Mouse (Mus musculus) thymus, postnatal 36 days (tissue): ENCODE measurements around the gene Pex14.
"Not testable (repeated sequence)": the region's sequence is repeated elsewhere in the genome, so short reads cannot be mapped to it uniquely, and the experiment has no call there.

Experiments used
- DNase-seq, 2 experiments: peaks; one replicate each; pipeline ENCODE4 v3.0.0; 2022; ENCODE audit warnings: mixed read lengths in 2 of 2

The Pex14 gene

GRCm38 (mm10) chr4:149101456-149101855 is 1.8 kb upstream of the Pex14 start:
- DNase-seq = no peak

GRCm38 (mm10) chr4:149100449-149100848 is 773 bp upstream of the Pex14 start:
- not testable (repeated sequence) for DNase-seq

GRCm38 (mm10) chr4:149098571-149098970 is 1.1 kb downstream of the Pex14 start:
- no peak for DNase-seq

- DNase-seq = no peak
Measured at GRCm38 (mm10) chr4:149097956-149098355, 1.7 kb downstream of the Pex14 start.

- no peak for DNase-seq
Measured at GRCm38 (mm10) chr4:149091364-149091763, 8.3 kb downstream of the Pex14 start.

GRCm38 (mm10) chr4:149085381-149085780 is 14.3 kb downstream of the Pex14 start:
- no peak for DNase-seq

- DNase-seq = no peak
Measured at GRCm38 (mm10) chr4:149081528-149081927, 18.1 kb downstream of the Pex14 start.

DNA sequence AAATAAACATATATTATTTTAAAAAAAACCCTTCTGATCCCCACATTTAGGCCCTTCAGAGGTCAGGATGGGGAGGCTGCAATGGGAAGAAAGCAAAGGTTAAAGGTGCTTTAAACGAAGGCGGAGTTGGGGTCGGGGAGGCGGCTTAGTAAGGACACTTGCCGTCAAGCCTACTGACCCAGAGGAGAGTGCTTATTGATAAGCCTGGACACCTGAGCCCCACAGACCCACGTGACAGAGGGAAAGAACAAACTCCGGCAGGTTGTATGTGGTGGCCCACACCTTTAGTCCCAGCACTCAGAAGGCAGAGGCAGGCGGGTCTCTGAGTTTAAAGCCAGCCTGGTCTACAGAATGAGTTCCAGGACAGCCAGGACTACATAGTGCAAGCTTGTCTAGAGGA is 19.6 kb downstream of the Pex14 start:
- no peak for DNase-seq

GRCm38 (mm10) chr4:149079629-149080028 is 20.0 kb downstream of the Pex14 start:
- DNase-seq = no peak

DNA sequence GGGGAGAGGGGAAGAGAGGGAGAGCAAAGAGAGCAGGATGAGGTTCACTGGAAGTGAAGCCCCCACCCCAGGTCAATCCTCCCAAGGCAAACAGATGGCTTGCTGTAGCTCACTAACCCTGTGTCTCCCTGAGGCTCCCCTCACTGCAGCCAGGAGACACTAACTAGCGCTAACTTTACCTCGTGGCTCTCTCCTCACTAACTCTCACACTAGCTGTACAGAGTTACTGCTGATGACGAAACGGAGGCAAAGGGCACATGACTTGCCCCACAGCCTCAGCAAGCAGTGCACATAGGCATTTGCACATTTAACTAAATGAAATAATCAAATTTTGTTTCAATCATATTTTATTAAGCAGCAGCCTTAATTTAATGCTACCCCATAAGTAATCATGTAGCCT is 21.4 kb downstream of the Pex14 start:
- DNase-seq = no peak

- DNase-seq = peak; percentile 65 to 76
Measured at GRCm38 (mm10) chr4:149075871-149076575, 23.7 kb downstream of the Pex14 start.

- no peak for DNase-seq
Measured at GRCm38 (mm10) chr4:149075073-149075472, 24.6 kb downstream of the Pex14 start.

GRCm38 (mm10) chr4:149066672-149067551 is 32.8 kb downstream of the Pex14 start:
- peak; percentile 46 to 59 for DNase-seq

- DNase-seq = no peak
Measured at GRCm38 (mm10) chr4:149064061-149064854, 35.4 kb downstream of the Pex14 start.

DNA sequence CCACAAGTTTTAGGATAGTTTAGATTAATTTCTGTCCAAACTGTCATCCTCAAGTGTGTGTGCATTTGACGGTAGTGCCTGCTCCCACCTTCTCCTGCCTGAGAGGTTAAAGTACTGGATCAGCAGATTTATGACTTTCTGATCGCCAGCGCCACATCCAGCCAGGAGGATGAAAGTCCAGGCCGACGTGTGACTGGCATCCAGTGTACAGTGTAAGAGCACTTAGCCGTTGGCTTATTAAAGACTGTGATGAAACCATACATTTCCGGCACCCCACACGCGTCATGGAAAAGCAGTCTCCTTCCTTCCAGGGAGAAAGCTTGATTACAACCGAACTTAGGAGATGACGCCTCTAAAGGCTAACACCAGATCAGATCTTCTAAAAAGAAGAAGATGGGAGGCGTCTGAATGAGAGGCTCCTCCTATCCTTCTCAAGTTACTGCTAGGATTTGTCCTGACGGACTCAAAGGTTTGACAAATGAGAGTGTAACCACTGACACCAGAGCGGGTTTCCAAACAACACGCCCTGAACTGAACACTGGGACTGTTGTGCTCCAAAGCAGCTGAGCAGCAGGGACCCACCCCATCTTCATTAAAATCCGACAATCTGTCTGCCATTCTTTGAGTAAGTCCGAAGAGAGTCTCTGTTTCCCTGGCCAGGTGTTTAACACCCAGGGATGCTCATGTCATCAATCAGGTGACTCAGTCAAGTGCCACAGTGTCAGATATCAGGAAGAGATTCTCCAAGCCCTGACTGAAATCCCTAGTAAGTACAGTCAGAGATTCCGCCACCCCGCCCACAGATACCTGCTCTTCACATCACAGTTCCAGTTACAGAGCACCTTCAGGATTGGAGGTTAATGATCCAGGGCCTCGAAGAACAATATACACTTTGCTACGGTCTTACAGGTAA is 37.0 kb downstream of the Pex14 start:
- DNase-seq = no peak

- DNase-seq = no peak
Measured at GRCm38 (mm10) chr4:149061432-149061718, 38.3 kb downstream of the Pex14 start.

DNA sequence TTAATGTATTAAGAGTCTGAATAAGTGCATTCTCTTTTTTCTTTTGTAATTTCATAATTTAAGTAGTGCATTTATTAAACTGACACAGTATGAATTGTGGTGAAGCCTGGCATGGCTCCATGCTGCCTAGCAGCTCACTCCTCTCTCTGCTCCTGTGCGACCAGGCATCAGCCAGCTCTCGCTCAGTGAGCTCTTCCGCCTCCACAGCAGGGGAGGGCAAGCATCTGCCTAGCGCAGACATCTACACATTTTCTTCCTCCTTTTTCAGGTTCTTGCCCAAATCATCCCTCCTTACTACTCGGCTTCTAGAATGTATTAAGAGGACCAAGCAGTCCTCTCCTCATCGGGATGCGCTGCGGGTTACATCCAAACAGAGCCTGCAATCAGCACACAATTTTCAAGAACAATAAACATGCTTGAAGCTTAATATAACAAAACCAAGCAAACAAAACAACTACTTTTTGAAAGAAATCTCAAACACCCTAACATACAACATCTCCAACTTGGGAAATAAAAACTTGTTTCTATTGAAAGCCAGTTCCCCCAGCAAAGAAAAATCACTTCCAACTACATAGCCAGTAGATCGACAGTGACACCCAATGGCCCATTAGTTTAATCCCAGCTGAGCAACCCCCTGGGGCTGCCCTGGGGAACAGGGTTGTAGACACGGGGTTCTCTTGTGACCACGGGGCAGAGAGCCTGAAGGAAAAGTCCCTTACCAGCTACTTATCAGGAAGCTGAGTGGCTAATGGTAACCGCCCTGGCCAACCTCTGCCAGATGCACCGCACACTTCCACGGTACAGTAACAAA is 38.9 kb downstream of the Pex14 start:
- DNase-seq = no peak

DNA sequence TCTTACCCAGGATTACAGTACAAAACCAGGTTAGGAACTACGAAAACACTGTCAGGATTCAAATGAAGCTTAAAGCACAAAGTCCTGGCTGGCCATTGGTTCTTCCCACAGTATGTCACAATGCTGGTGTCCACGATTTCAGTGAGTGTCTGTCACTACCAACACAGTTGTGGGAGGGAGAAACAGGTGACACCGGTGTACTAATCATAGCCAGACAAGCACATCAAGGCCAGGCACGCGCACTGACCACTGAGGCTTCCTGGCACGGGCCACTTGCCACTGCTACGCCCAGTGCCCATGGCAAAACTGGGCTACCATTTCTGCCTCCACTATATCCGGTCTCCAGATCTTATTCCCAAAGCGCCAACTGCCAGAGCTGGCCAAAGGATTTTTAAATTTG is 40.0 kb downstream of the Pex14 start:
- DNase-seq = no peak

DNA sequence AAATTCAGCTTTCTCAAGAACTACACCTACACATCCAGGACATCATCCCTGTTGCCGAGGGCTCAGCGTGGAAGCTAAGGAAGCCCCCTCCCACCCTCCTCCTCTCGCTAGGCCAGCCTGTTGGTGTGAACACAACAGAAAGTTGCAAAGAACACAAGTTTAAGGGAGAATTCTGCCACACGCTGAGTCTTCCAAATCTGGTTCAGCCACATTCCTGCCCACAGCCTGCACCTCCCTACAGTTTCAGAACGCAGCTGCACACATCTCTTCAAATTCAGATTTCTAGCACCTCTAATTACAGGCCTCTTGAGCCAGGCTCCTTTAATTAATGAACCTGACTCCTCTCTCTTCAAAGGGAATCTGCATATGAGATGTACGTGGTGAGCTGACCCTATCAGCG is 41.4 kb downstream of the Pex14 start:
- no peak for DNase-seq

GRCm38 (mm10) chr4:149057470-149057869 is 42.2 kb downstream of the Pex14 start:
- no peak for DNase-seq

- DNase-seq = no peak
Measured at GRCm38 (mm10) chr4:149056957-149057356, 42.7 kb downstream of the Pex14 start.

GRCm38 (mm10) chr4:149055847-149056246 is 43.8 kb downstream of the Pex14 start:
- DNase-seq = no peak
